Mouse (Mus musculus): ENCODE results near the gene Ugt1a6b.

GRCm38 (mm10) chr1:88199996-88200395 lies 96.9 kb downstream of the Ugt1a6b start:
- TF ChIP-seq POLR2A (IDR thresholded peaks at IDR 0.05; ENCODE audit: extremely low read depth, insufficient read depth, low read length) (no peak), CTCF (IDR thresholded peaks at IDR 0.05; ENCODE audit: extremely low read depth, insufficient read depth, low read length) (no peak)

Data from cortical plate, adult 2 months (tissue).